Mouse (Mus musculus) small intestine, adult 2 months (tissue): ENCODE data around the gene Armc7. TPM values are rescaled to one million over a fixed set of nuclear protein-coding genes. Genes with fewer than 3 reads are reported as not detected.

ENCODE experiments used
- H3K27ac ChIP-seq: fragments of 200-500 bp; 2 replicates; pipeline ENCODE4 v1.5.1; 2012; ENCODE audit warnings: low read depth, low read length, control low read depth, inconsistent platforms; ENCODE audit not compliant: insufficient read depth
- H3K27me3 ChIP-seq: fragments of 200-500 bp; 2 replicates; pipeline ENCODE4 v1.6.1; 2012; ENCODE audit warnings: mild to moderate bottlenecking, moderate library complexity, low read length, inconsistent platforms; ENCODE audit not compliant: control insufficient read depth, insufficient read depth
- H3K36me3 ChIP-seq: fragments of 200-500 bp; 2 replicates; pipeline ENCODE4 v1.6.1; 2012; ENCODE audit warnings: mild to moderate bottlenecking, low read length, control low read depth, inconsistent platforms; ENCODE audit not compliant: control insufficient read depth, insufficient read depth
- H3K4me1 ChIP-seq: fragments of 200-500 bp; 2 replicates; pipeline ENCODE4 v1.6.1; 2012; ENCODE audit warnings: low read length, inconsistent platforms, mixed read lengths; ENCODE audit not compliant: control insufficient read depth, insufficient read depth, insufficient read length
- H3K4me3 ChIP-seq: fragments of 200-500 bp; 2 replicates; pipeline ENCODE4 v1.5.1; 2012; ENCODE audit warnings: low read depth, mild to moderate bottlenecking, control low read depth, inconsistent platforms, low read length, moderate library complexity
- CTCF ChIP-seq: fragments of 200-500 bp; IDR thresholded peaks from 2 replicates; pipeline ENCODE4 v1.5.1; 2012; ENCODE audit warnings: low read depth, mild to moderate bottlenecking, control low read depth, inconsistent platforms, low read length, moderate library complexity, mixed read lengths; ENCODE audit not compliant: insufficient replicate concordance, insufficient read length; ENCODE audit errors: extremely low read depth
- POLR2A ChIP-seq: fragments of 200-500 bp; IDR thresholded peaks from 2 replicates; pipeline ENCODE4 v1.6.1; 2012; ENCODE audit warnings: low read depth, mild to moderate bottlenecking, control low read depth, inconsistent platforms, low read length, moderate library complexity
- WGBS: fragments of 180-500 bp; shearing (Covaris S2); methylation state at CpG from one replicate; pipeline ENCODE4 v1.1.7; 2018; 5-methylcytosine and 5-hydroxymethylcytosine counted together
- polyA plus RNA-seq: library from polyadenylated mRNA; depleted of rRNA; stranded (reverse); fragments of >200 nt; gene quantifications from 2 replicates; pipeline ENCODE4 v1.2.3, GENCODE M21; 2012

The Armc7 gene
- polyA plus RNA-seq, 1 experiment = 16.3 TPM

GRCm38 (mm10) chr11:115509773-115510506 is 34.5 kb downstream of the Armc7 start:
- 15% methylated on average over 6 of the region's 6 CpGs for WGBS
- peak overlapping the region; percentile 84 for H3K27ac ChIP-seq

GRCm38 (mm10) chr11:115510507-115510888 is 35.0 kb downstream of the Armc7 start:
- Histone ChIP-seq H3K27me3 (no peaks in the 10 kb centered on the region), H3K36me3 (no peaks in the 10 kb centered on the region), H3K4me3 (peak overlapping the region; percentile 2; the same call in 1 of the 2 replicates), H3K27ac (peak overlapping the region; percentile 84), H3K4me1 (peaks cover 22% of the 10 kb centered on the region)
- TF ChIP-seq POLR2A (no peak), CTCF (no peak)
- 33% methylated on average over 5 of the region's 5 CpGs for WGBS

More at GRCm38 (mm10) chr11:115509773-115510506, 34.5 kb downstream of the Armc7 start:
- Histone ChIP-seq H3K27me3 (no peaks in the 10 kb centered on the region), H3K36me3 (no peaks in the 10 kb centered on the region), H3K4me1 (peaks cover 21% of the 10 kb centered on the region), H3K4me3 (peak overlapping the region; percentile 6; the same call in 1 of the 2 replicates)
- TF ChIP-seq CTCF (no peak), POLR2A (peak; percentile 58; the same call in 1 of the 2 replicates)

- H3K36me3 ChIP-seq = no peaks in the 10 kb centered on the region
- peaks cover 22% of the 10 kb centered on the region for H3K4me1 ChIP-seq
- no peaks in the 10 kb centered on the region for H3K27me3 ChIP-seq
- TF ChIP-seq POLR2A (no peak), CTCF (no peak)
- no peak overlapping the region; the same call in 1 of the 2 replicates for H3K4me3 ChIP-seq
- 38% methylated on average over 2 of the region's 2 CpGs for WGBS
- peak overlapping the region; percentile 42 for H3K27ac ChIP-seq
These were observed 35.7 kb downstream of the Armc7 start for GRCm38 (mm10) chr11:115511121-115511520.

- Histone ChIP-seq H3K4me1 (peaks cover 22% of the 10 kb centered on the region), H3K36me3 (no peaks in the 10 kb centered on the region), H3K4me3 (peak overlapping the region; percentile 76; the same call in 1 of the 2 replicates), H3K27me3 (no peaks in the 10 kb centered on the region), H3K27ac (peak overlapping the region; percentile 97)
- TF ChIP-seq POLR2A (no peak), CTCF (no peak)
- 15% methylated on average over 3 of the region's 3 CpGs for WGBS
These were observed 36.5 kb downstream of the Armc7 start for GRCm38 (mm10) chr11:115512004-115512403.

GRCm38 (mm10) chr11:115512407-115513183 is 37.1 kb downstream of the Armc7 start:
- 7% methylated on average over 8 of the region's 8 CpGs for WGBS

GRCm38 (mm10) chr11:115513271-115514237 is 38.1 kb downstream of the Armc7 start:
- Histone ChIP-seq H3K36me3 (no peaks in the 10 kb centered on the region), H3K4me3 (peak overlapping the region; percentile 76), H3K4me1 (peaks cover 20% of the 10 kb centered on the region), H3K27ac (peak overlapping the region; percentile 97), H3K27me3 (no peaks in the 10 kb centered on the region)
- TF ChIP-seq POLR2A = no peak; the same call in 1 of the 2 replicates
- TF ChIP-seq CTCF = no peak
- WGBS = under 1% methylated on average over 57 of the region's 57 CpGs

More at GRCm38 (mm10) chr11:115512407-115513183, 37.1 kb downstream of the Armc7 start:
- TF ChIP-seq CTCF (no peak), POLR2A (no peak)
- no peaks in the 10 kb centered on the region for H3K27me3 ChIP-seq
- H3K4me3 ChIP-seq = peak overlapping the region; percentile 76
- peaks cover 22% of the 10 kb centered on the region for H3K4me1 ChIP-seq
- H3K27ac ChIP-seq = peak overlapping the region; percentile 97
- H3K36me3 ChIP-seq = no peaks in the 10 kb centered on the region
